Mouse (Mus musculus) layer of hippocampus, postnatal 14 days (tissue): Measurements from ENCODE around the gene Vrtn. TPM values are rescaled to one million over a fixed set of nuclear protein-coding genes. Genes with fewer than 3 reads are reported as not detected.

Source experiments
- DNase-seq, 2 experiments: peaks; one replicate each; pipeline ENCODE4 v3.0.0; 2021 to 2022; ENCODE audit warnings: low spot score in 2 of 2, mixed read lengths in 1 of 2
- long read RNA-seq, 2 experiments: library from polyadenylated mRNA; stranded (forward); transcript quantifications; one replicate each; pipeline ENCODE4 v2.0.0; 2021
- total RNA-seq, 2 experiments: library from RNA; stranded (reverse); gene quantifications; 2 replicates each; pipeline ENCODE4 v1.2.3; 2021

The Vrtn gene
- not detected for total RNA-seq
- long read RNA-seq, experiment 1, result 0 reads
- long read RNA-seq, experiment 2, result 0 reads

GRCm38 (mm10) chr12:84640654-84641053 lies at the start of gene Vrtn:
Gene Vrtn, plus strand, starts transcription at chr12:84641019.
- DNase-seq, result no peak

- DNase-seq, result no peak
Observed at GRCm38 (mm10) chr12:84598324-84598723, 42.5 kb upstream of the Vrtn start.

- no peak for DNase-seq
Observed at GRCm38 (mm10) chr12:84604001-84604400, 36.8 kb upstream of the Vrtn start.

GRCm38 (mm10) chr12:84605860-84606259 lies 35.0 kb upstream of the Vrtn start:
- no peak for DNase-seq

GRCm38 (mm10) chr12:84611718-84612117 lies 29.1 kb upstream of the Vrtn start:
- no peak for DNase-seq

- no peak for DNase-seq
Observed at GRCm38 (mm10) chr12:84612518-84612917, 28.3 kb upstream of the Vrtn start.

GRCm38 (mm10) chr12:84614001-84614400 lies 26.8 kb upstream of the Vrtn start:
- no peak for DNase-seq

GRCm38 (mm10) chr12:84614524-84614923 lies 26.3 kb upstream of the Vrtn start:
- DNase-seq, result no peak

- DNase-seq, result peak; percentile 86 to 94
Observed at GRCm38 (mm10) chr12:84616977-84617630, 23.7 kb upstream of the Vrtn start, which contains the start of gene Abcd4. Gene Abcd4, minus strand, starts transcription at chr12:84617413.

- DNase-seq, result no peak
Observed at GRCm38 (mm10) chr12:84617663-84618062, 23.2 kb upstream of the Vrtn start.

GRCm38 (mm10) chr12:84620975-84621374 lies 19.8 kb upstream of the Vrtn start:
- DNase-seq, result peak in 1 of 2 experiments; percentile 21

GRCm38 (mm10) chr12:84624601-84625000 lies 16.2 kb upstream of the Vrtn start:
- no peak for DNase-seq

- DNase-seq, result no peak
Observed at GRCm38 (mm10) chr12:84625116-84625515, 15.7 kb upstream of the Vrtn start.

GRCm38 (mm10) chr12:84631867-84632266 lies 9.0 kb upstream of the Vrtn start:
- no peak for DNase-seq

GRCm38 (mm10) chr12:84640253-84640652 lies 566 bp upstream of the Vrtn start:
- no peak for DNase-seq

- no peak for DNase-seq
Observed at GRCm38 (mm10) chr12:84650234-84650633, 9.4 kb downstream of the Vrtn start.

- DNase-seq, result peak; percentile 64 to 68
Observed at GRCm38 (mm10) chr12:84653912-84654311, 13.1 kb downstream of the Vrtn start.

- DNase-seq, result no peak
Observed at GRCm38 (mm10) chr12:84670555-84670954, 29.7 kb downstream of the Vrtn start.

- DNase-seq, result no peak
Observed at GRCm38 (mm10) chr12:84671646-84672045, 30.8 kb downstream of the Vrtn start.

GRCm38 (mm10) chr12:84674666-84675526 lies 34.1 kb downstream of the Vrtn start:
- no peak for DNase-seq

GRCm38 (mm10) chr12:84676011-84676410 lies 35.2 kb downstream of the Vrtn start:
- no peak for DNase-seq

GRCm38 (mm10) chr12:84684569-84684968 lies 43.8 kb downstream of the Vrtn start:
- no peak for DNase-seq
